Mouse (Mus musculus) CD4-positive, CD25-positive, alpha-beta regulatory T cell, adult 4 months (primary cell): ENCODE data around the gene Gm20388. TPM values are rescaled to one million over a fixed set of nuclear protein-coding genes. Genes with fewer than 3 reads are reported as not detected.

Experiments
- ATAC-seq: one replicate; pipeline ENCODE4 v1.8.0; 2017
- polyA plus RNA-seq, 2 experiments: library from polyadenylated mRNA; unstranded; fragments of 100-300 nt; shearing (Covaris generic); gene quantifications; one replicate each; pipeline ENCODE4 v1.2.1; 2017

Gene Gm20388
- polyA plus RNA-seq, 2 experiments from 2014 or later, result 10.7 to 12.8 TPM

DNA sequence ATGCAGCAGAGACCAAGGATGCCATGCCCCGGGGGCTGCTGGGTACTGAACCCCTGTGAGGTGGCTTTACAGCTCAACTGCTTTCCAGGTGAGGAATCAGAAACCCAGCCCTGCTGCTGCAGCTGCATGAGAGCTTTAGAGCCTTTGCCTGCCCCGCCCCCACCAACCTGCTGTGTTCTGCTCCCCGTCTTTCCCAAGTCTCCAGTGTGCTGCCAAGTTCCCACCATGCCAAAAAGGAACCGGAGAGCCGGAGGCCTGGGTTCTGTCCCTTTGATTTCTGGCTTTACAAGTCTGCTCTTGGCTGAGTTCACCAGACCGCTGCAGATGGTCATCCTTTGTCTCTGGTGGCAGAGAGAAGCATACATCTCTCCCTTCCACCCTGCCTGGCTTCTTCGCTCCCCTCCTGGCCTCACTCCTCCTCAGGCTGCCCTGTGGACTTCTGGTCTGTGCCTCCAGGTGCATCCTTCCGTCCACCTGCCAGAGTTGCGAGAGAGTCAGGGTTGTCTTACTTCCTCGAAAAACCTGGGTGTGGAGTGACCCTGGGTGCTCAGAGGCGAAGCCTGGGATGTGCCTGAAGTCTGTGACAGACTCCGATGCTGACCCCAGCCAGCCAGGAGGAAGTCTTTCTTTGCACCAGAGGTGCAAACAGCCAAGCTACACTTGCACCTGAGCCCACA, 1086.4 kb downstream of the Gm20388 start:
- no peak for ATAC-seq

GRCm38 (mm10) chr8:120997926-120998325, 1087.3 kb downstream of the Gm20388 start:
- no peak for ATAC-seq

DNA sequence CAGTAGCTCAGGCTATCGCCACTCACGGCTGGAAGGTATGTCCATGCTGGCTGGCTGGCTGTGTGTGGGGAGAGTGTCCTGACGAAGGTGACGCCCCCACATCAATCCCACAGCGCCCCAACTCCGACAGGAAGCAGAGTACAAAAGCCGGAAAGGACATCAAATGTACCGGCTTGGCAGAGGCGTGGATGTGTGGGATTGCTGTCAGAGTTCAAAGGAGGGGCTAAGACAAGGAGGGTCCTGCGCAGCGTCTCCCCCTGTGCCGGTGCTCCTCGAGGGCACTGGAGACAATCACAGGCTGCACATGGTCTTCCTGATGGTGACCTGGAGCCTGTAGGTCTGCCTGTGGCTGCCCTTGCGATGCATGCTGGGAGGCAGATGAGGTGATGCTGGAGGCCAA, 1088.3 kb downstream of the Gm20388 start:
- ATAC-seq, result no peak

DNA sequence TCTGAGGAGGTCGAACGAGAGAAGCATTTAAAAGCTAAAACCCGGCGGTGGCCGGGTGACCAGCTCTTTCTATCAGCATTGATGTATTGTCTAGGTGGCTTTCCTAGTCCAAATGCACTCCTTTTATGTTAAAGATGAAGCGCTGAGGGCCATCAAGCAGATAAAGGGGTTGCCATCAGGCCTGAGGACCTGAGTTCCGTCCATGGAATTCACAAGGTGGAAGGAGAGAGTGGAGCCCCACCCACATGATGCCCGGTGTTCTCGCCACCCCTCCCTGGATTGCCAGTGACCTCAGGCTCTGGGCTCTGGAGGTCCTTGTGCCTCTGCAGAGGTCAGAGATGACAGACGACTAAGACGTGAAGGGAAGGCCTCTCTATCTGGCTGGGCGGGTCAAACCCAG, 1091.3 kb downstream of the Gm20388 start:
- ATAC-seq, result no peak

GRCm38 (mm10) chr8:121002871-121003539, 1092.4 kb downstream of the Gm20388 start:
- ATAC-seq, result no peak

- ATAC-seq, result no peak
These were observed 1093.0 kb downstream of the Gm20388 start for GRCm38 (mm10) chr8:121003639-121004038.

- no peak for ATAC-seq
These were observed 1102.7 kb downstream of the Gm20388 start for GRCm38 (mm10) chr8:121013318-121013717.

DNA sequence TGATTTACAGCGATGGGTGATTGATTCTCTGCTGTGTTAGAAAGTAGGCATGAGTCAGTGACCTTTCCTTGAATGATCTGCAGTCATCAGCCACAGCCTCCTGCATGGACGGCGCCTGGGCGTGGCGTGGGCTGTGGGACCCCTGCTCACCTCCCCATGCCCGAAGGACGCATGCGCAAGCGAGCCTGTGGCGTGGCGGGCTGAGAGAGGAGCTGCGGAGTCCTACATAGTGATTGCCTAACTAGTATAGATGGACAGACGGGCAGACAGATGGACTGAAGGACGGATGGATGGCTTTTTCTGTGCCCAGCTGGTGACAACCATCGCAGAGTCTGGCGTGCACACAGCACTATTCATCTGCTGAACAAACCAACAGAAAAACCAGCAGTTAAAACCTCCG, 1106.0 kb downstream of the Gm20388 start:
- no peak for ATAC-seq

- ATAC-seq, result no peak
These were observed 1107.6 kb downstream of the Gm20388 start for GRCm38 (mm10) chr8:121018236-121018635.

GRCm38 (mm10) chr8:121021488-121021887, 1110.8 kb downstream of the Gm20388 start:
- no peak for ATAC-seq

- ATAC-seq, result no peak
These were observed 1112.4 kb downstream of the Gm20388 start for GRCm38 (mm10) chr8:121023003-121023402.

DNA sequence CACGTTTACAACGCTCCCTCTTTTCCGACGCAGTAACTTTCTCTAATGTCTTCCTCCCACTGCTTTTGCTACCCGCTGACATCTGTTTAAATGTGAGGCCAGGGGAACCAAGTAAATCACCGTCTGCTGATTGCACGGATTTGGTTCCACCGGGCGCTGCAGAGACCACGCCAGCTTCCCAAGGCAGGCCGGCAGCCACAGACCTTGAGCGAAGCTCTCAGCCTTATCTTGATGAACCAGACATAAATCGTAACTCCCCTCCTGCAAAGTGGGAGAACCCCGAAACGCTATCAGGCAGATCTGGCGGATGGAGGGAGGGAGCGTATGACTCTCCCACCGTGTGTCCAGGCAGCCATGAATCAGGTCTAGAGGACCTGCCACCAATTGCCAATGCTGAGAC, 1113.1 kb downstream of the Gm20388 start:
- no peak for ATAC-seq

- ATAC-seq, result no peak
These were observed 1114.8 kb downstream of the Gm20388 start for GRCm38 (mm10) chr8:121025486-121025885.

- ATAC-seq, result no peak
These were observed 1117.1 kb downstream of the Gm20388 start for GRCm38 (mm10) chr8:121027787-121028186.

DNA sequence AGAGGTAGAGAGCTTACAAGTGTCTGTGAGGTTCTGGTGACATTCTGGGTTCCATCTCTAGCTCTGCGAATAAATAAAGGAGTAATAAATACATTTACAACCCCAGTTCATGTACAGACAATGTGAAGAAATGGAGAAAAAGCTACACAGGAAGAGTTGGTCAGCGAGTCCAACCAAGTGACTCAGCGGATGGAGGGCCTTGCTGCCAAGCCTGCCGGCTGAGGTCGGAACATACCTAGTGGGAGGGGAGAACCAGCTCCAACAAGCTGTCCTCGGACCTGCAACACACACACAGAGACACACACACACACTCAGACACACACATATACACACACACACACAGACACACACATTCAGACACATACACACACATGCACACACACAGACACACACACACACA, 1118.4 kb downstream of the Gm20388 start:
- no peak for ATAC-seq

DNA sequence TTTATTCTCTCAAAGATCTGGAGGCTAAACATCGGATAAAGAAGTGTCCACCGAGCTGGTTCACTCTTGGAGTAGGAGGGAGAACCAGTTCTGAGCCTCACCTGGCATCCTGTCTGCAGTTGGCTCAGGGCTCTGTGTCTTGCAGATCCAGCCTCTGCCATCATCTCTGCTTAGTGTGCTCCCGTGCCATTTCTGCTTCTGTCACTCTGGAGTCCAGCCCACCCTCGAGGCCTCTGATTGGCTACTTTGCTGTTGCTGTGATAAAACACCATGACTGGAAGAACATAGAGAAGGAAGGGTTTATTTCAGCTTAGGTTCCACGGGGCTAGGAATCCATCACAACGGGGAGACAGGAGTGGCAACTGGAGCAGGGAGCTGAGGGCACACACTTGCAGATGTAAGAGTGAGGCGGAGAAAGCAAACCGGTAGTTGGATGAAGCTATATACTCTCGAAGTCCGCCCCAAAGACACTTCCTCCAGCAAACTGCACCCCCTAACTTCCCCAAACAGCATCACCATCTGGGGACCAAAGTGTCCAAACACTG, 1119.9 kb downstream of the Gm20388 start:
- ATAC-seq, result no peak

DNA sequence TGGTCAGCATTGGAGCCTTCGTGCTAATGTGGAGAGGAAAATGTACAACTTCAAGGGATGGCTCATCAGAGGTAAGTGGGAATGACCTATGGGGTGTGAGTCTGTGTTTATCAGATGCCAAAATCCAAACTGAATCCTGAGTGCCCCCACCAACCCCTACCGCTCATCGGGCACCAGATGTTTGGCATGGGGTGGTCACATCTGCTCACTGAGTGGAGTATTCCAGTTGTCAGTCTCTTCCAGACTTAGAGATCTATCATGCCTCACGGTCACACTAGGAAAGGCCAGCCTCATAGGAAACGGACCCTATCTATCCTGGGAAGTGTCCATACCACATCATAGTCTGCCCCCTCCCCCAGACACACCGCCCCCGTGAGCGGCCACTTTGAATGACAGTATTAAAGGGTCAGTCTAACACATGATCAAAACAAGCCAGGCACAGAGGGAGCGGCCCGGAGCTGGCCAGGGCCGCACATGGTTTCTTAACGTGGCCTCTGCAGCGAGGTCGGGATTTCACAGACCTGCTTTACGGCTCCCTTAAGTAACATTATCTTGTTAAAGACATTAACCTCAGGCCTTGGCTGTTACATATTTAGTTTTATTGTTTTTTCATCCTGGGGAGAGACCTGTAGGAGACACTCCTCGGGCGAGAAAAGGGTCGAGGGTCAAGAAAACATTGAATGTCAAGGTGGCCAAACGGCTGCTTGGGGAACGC, 1122.8 kb downstream of the Gm20388 start:
- no peak for ATAC-seq

GRCm38 (mm10) chr8:121035611-121036010, 1125.0 kb downstream of the Gm20388 start:
- ATAC-seq, result no peak

- no peak for ATAC-seq
These were observed 1133.2 kb downstream of the Gm20388 start for GRCm38 (mm10) chr8:121043719-121044440.

GRCm38 (mm10) chr8:121047441-121047840, 1136.8 kb downstream of the Gm20388 start:
- ATAC-seq, result no peak

- ATAC-seq, result no peak
These were observed 1147.4 kb downstream of the Gm20388 start for GRCm38 (mm10) chr8:121058081-121058480.

- no peak for ATAC-seq
These were observed 1148.5 kb downstream of the Gm20388 start for GRCm38 (mm10) chr8:121059098-121059497.

- ATAC-seq, result no peak
These were observed 1151.9 kb downstream of the Gm20388 start for GRCm38 (mm10) chr8:121062521-121062920.
